Mouse (Mus musculus) erythroid progenitor cell, adult 5-6 weeks (primary cell): ENCODE measurements around the gene Anxa4. TPM values are rescaled to one million over a fixed set of nuclear protein-coding genes. Genes with fewer than 3 reads are reported as not detected.

ENCODE experiments used
- ATAC-seq: replicated peaks from 2 replicates; pipeline ENCODE4 v1.8.0; 2016; ENCODE audit warnings: moderate number of reproducible peaks, mild to moderate bottlenecking, moderate TSS enrichment, inconsistent platforms; ENCODE audit not compliant: poor library complexity, low FRiP score, severe bottlenecking
- total RNA-seq, 2 experiments: library from RNA; stranded (forward) in 1 of 2; stranded (reverse) in 1 of 2; fragments of 150-400 nt in 1 of 2; fragments of 186-747, 209-891 nt in 1 of 2; gene quantifications; 2 replicates each; pipeline versions ENCODE4 v1.2.3 to v1.2.4; 2015 to 2017; ENCODE audit warnings: low replicate concordance in 2 of 2

Gene Anxa4
- total RNA-seq, 2 experiments from 2014 or later, result 5.1 to 16.8 TPM

DNA sequence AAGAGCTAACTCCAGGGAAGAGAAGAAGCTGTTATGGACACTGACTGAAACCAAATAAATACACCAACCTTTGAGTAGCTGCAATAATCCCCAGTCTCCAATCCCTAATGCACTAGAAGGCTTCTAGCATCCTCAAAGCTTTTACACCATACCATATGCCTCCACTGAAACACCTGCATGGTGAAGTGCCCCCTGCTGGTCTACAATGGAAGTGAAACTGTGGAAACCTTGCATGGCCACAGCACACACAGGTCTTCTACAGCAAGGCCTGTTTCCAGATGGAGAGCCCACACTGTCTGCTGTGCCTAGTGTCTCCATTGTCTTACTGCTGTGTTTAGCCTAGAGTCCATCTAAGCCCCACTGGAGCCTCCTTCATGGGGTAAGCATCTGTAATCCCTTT lies 98.9 kb downstream of the Anxa4 start:
- ATAC-seq, result peak; percentile 79

DNA sequence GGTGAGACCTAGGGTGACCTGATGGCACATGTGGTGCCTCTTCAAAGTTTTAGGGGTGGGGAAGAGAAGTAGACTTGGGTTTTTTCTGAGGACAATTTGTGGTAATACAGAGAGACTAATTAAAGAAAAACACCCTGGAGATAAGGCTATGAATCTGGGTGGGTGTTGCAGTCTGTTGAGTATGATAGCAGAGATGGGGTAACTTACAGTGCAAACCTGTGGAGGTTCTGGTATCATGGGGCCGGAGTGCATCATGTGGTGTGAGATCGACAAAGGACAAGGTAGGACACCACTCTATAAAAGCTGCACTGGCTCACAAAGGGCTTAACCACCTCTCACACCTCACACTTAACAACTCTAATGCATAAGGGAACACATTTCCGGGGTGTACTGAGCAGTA lies 103.7 kb downstream of the Anxa4 start:
- ATAC-seq, result peak; percentile 35; the same call in 1 of the 2 replicates

DNA sequence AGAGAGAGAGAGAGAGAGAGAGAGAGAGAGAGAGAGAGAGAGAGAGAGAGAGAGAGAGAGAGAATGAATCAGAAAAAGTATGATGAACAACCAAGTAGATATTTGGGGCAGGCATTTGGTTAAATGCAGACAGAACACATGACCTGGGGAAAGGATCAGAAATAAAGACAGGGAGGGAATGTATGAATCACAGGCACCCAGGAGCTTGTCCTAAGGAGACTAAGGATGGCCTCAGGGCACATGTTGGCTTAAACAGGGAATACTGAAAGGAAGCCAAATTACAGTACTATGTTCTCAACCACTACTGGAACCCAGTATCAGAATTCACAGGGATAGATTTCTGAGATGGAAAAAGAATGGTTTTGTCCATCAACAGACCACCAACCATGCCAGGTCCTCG lies 106.4 kb downstream of the Anxa4 start:
- ATAC-seq, result no peak

Other genes with a start within 250 kb of the Anxa4 start
- 4.3 TPM in 1 of 2 replicates, not detected in the other for gene Asprv1, start 165.4 kb downstream of the Anxa4 start, total RNA-seq (2015; ENCODE audit: low replicate concordance)
- 0.64 and 6.5 TPM in 2 replicates for gene Asprv1, start 165.4 kb downstream of the Anxa4 start, total RNA-seq (2017; ENCODE audit: low replicate concordance)
- gene Mxd1, start 124.4 kb downstream of the Anxa4 start, total RNA-seq (2015; ENCODE audit: low replicate concordance), result 120 and 125 TPM in 2 replicates
- gene Mxd1, start 124.4 kb downstream of the Anxa4 start, total RNA-seq (2017; ENCODE audit: low replicate concordance), result 150 and 170 TPM in 2 replicates
- 79.2 and 101 TPM in 2 replicates for gene Snrnp27, start 109.1 kb downstream of the Anxa4 start, total RNA-seq (2015; ENCODE audit: low replicate concordance)
- 78.6 and 116 TPM in 2 replicates for gene Snrnp27, start 109.1 kb downstream of the Anxa4 start, total RNA-seq (2017; ENCODE audit: low replicate concordance)
- 8.8 and 15.1 TPM in 2 replicates for gene Gmcl1, start 60.2 kb downstream of the Anxa4 start, total RNA-seq (2015; ENCODE audit: low replicate concordance)
- gene Gmcl1, start 60.2 kb downstream of the Anxa4 start, total RNA-seq (2017; ENCODE audit: low replicate concordance), result 5.7 and 17.8 TPM in 2 replicates
- gene Aak1, start 55.9 kb upstream of the Anxa4 start, total RNA-seq (2015; ENCODE audit: low replicate concordance), result 18.4 and 39.4 TPM in 2 replicates
- 10.5 and 15.8 TPM in 2 replicates for gene Aak1, start 55.9 kb upstream of the Anxa4 start, total RNA-seq (2017; ENCODE audit: low replicate concordance)
- 13.0 and 21.6 TPM in 2 replicates for gene Nfu1, start 215.7 kb upstream of the Anxa4 start, total RNA-seq (2015; ENCODE audit: low replicate concordance)
- gene Nfu1, start 215.7 kb upstream of the Anxa4 start, total RNA-seq (2017; ENCODE audit: low replicate concordance), result 11.4 and 51.8 TPM in 2 replicates
- gene Gfpt1, start 249.3 kb upstream of the Anxa4 start, total RNA-seq (2015; ENCODE audit: low replicate concordance), result 8.3 and 11.7 TPM in 2 replicates
- 4.8 and 6.3 TPM in 2 replicates for gene Gfpt1, start 249.3 kb upstream of the Anxa4 start, total RNA-seq (2017; ENCODE audit: low replicate concordance)